Mouse (Mus musculus): ENCODE results near the gene Dip2c.

Gene Dip2c

GRCm38 (mm10) chr13:9329307-9329915, 53.1 kb downstream of the Dip2c start:
- peak; percentile 61 for DNase-seq (ENCODE audit: low spot score)

- DNase-seq (ENCODE audit: low spot score): no peak
Measured at GRCm38 (mm10) chr13:9333187-9333586, 56.9 kb downstream of the Dip2c start.

- no peak for DNase-seq (ENCODE audit: low spot score)
Measured at GRCm38 (mm10) chr13:9340293-9340692, 64.0 kb downstream of the Dip2c start.

- no peak for DNase-seq (ENCODE audit: low spot score)
Measured at GRCm38 (mm10) chr13:9342696-9343095, 66.4 kb downstream of the Dip2c start.

- DNase-seq (ENCODE audit: low spot score): no peak
Measured at GRCm38 (mm10) chr13:9347448-9347847, 71.1 kb downstream of the Dip2c start.

- DNase-seq (ENCODE audit: low spot score): peak; percentile 34
Measured at GRCm38 (mm10) chr13:9350670-9351069, 74.3 kb downstream of the Dip2c start.

GRCm38 (mm10) chr13:9353890-9354289, 77.6 kb downstream of the Dip2c start:
- no peak for DNase-seq (ENCODE audit: low spot score)

- no peak for DNase-seq (ENCODE audit: low spot score)
Measured at GRCm38 (mm10) chr13:9355331-9355730, 79.0 kb downstream of the Dip2c start.

GRCm38 (mm10) chr13:9361457-9361856, 85.1 kb downstream of the Dip2c start:
- DNase-seq (ENCODE audit: low spot score): no peak

- DNase-seq (ENCODE audit: low spot score): no peak
Measured at GRCm38 (mm10) chr13:9371387-9371786, 95.1 kb downstream of the Dip2c start.

GRCm38 (mm10) chr13:9377130-9377529, 100.8 kb downstream of the Dip2c start:
- DNase-seq (ENCODE audit: low spot score): no peak

GRCm38 (mm10) chr13:9380740-9381410, 104.5 kb downstream of the Dip2c start:
- DNase-seq (ENCODE audit: low spot score): no peak

GRCm38 (mm10) chr13:9388017-9388416, 111.7 kb downstream of the Dip2c start:
- no peak for DNase-seq (ENCODE audit: low spot score)

- no peak for DNase-seq (ENCODE audit: low spot score)
Measured at GRCm38 (mm10) chr13:9389334-9389733, 113.0 kb downstream of the Dip2c start.

- no peak for DNase-seq (ENCODE audit: low spot score)
Measured at GRCm38 (mm10) chr13:9390204-9390804, 114.0 kb downstream of the Dip2c start.

GRCm38 (mm10) chr13:9393470-9393869, 117.1 kb downstream of the Dip2c start:
- no peak for DNase-seq (ENCODE audit: low spot score)

- DNase-seq (ENCODE audit: low spot score): no peak
Measured at GRCm38 (mm10) chr13:9395286-9395685, 119.0 kb downstream of the Dip2c start.

- DNase-seq (ENCODE audit: low spot score): no peak
Measured at GRCm38 (mm10) chr13:9398846-9399245, 122.5 kb downstream of the Dip2c start.

- DNase-seq (ENCODE audit: low spot score): no peak
Measured at GRCm38 (mm10) chr13:9405399-9405798, 129.1 kb downstream of the Dip2c start.

GRCm38 (mm10) chr13:9408983-9409382, 132.7 kb downstream of the Dip2c start:
- no peak for DNase-seq (ENCODE audit: low spot score)

- no peak for DNase-seq (ENCODE audit: low spot score)
Measured at GRCm38 (mm10) chr13:9418441-9418840, 142.1 kb downstream of the Dip2c start.

GRCm38 (mm10) chr13:9419213-9419612, 142.9 kb downstream of the Dip2c start:
- no peak for DNase-seq (ENCODE audit: low spot score)

- no peak for DNase-seq (ENCODE audit: low spot score)
Measured at GRCm38 (mm10) chr13:9421949-9422348, 145.6 kb downstream of the Dip2c start.

- no peak for DNase-seq (ENCODE audit: low spot score)
Measured at GRCm38 (mm10) chr13:9422876-9423275, 146.5 kb downstream of the Dip2c start.

All from urinary bladder, postnatal 14 days (tissue).